ENCODE assay signal across 11 mouse cellular contexts in the genomic region with DNA sequence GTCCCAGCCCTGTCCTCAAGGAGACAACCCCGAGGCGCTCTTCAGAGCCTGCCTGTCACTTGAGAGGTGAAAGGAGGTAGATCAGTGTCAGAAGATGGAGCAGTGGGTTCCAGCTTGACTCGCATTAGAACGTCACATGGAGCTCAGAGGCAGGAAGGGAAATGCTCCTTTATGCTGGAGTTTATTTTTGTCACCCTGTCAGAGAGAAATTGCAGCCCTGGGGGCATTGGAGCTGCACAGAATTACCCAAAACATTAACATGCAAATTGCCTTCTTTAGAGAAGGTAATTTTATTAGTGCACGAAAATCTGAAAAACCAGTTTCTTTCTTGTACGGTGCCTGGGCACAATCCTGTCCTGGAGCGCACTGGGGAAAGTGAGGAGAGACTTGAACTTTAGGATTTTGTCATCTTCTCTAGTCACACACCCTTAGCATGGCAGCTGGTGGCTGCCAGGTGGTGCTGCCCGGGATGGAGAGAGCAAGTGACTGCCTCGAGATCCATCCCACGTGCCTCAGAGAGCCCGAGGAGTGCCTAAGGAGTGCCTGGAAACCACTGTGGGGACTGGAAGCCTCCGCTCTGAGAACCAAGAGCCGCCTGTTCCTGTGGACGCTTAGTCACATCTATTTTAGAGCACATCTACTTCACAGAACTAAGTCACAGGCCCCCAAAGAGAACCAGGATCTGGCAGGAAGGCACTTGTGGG.
A peak's percentile ranks its signal among the peaks of the same experiment; 100 is the strongest.
DNase-seq lines count a peak whose midpoint lies in the region; ATAC-seq and TF ChIP-seq lines count a peak whose summit lies in the region.
"Had no signal": no experiment of that assay in that cellular context is flagged by ENCODE, and none has a peak within 500 bp of the region (broad histone marks: within the 10 kb centered on the region; RNA-seq: fewer than 3 reads in every experiment).

No protein-coding gene starts in this region.

- H3K9me3 ChIP-seq in heart, embryonic 12.5 days (replicated peaks), result no peaks in the 10 kb centered on the region
- H3K9me3 ChIP-seq in E14TG2a.4 (ENCODE audit: low read length), result no peaks in the 10 kb centered on the region
- H3K9me3 ChIP-seq in hindbrain, embryonic 12.5 days (replicated peaks), result no peaks in the 10 kb centered on the region
- no peaks in the 10 kb centered on the region for H3K9me3 ChIP-seq in midbrain, embryonic 13.5 days

- no peak for DNase-seq in heart, adult 2 months
- DNase-seq in ovary, postnatal 14 days (ENCODE audit: low spot score), result no peak
- no peak for DNase-seq in cerebellum, adult 11-12 months
- DNase-seq in ovary, postnatal 36 days (ENCODE audit: low spot score), result no peak
- DNase-seq: adrenal gland, adult 2 months; thymus, postnatal 4 days had no signal

- H3K4me1 ChIP-seq in heart, embryonic 12.5 days (replicated peaks), result peaks cover 48% of the 10 kb centered on the region
- peaks cover 2% of the 10 kb centered on the region; the same call in 1 of the 2 replicates for H3K4me1 ChIP-seq in heart, adult 2 months (ENCODE audit: control insufficient read depth, insufficient read depth, low read length)
- H3K4me1 ChIP-seq in E14TG2a.4 (replicated peaks; ENCODE audit: low read depth, low read length), result peaks cover 41% of the 10 kb centered on the region
- H3K4me1 ChIP-seq in hindbrain, embryonic 12.5 days, result peaks cover 19% of the 10 kb centered on the region
- peaks cover 18% of the 10 kb centered on the region for H3K4me1 ChIP-seq in midbrain, embryonic 13.5 days (replicated peaks)

- no peaks in the 10 kb centered on the region for H3K36me3 ChIP-seq in heart, embryonic 12.5 days
- H3K36me3 ChIP-seq in heart, adult 2 months (ENCODE audit: control insufficient read depth, insufficient read depth, low read length), result no peaks in the 10 kb centered on the region
- no peaks in the 10 kb centered on the region for H3K36me3 ChIP-seq in E14TG2a.4 (ENCODE audit: insufficient read depth, low read length)
- no peaks in the 10 kb centered on the region for H3K36me3 ChIP-seq in hindbrain, embryonic 12.5 days
- H3K36me3 ChIP-seq in midbrain, embryonic 13.5 days, result no peaks in the 10 kb centered on the region

- TF ChIP-seq POLR2A in heart, adult 2 months (IDR thresholded peaks at IDR 0.05; ENCODE audit: insufficient read depth, low read depth, low read length), result no peak

- WGBS in heart, embryonic 12.5 days, result 26% methylated on average over 14 of the region's 14 CpGs
- WGBS in heart, adult 2 months, result 52% methylated on average over 14 of the region's 14 CpGs
- 36% methylated on average over 14 of the region's 14 CpGs for WGBS in hindbrain, embryonic 12.5 days
- 45% methylated on average over 14 of the region's 14 CpGs for WGBS in midbrain, embryonic 13.5 days

- peak overlapping the region; percentile 63 for H3K27ac ChIP-seq in heart, embryonic 12.5 days (ENCODE audit: poor library complexity, severe bottlenecking)
- H3K27ac ChIP-seq in heart, adult 2 months, result no peak overlapping the region
- H3K27ac ChIP-seq in hindbrain, embryonic 12.5 days, result 0 out of 2 replicates have a peak overlapping the region, but pooled peaks have one; percentile 9
- no peak overlapping the region for H3K27ac ChIP-seq in midbrain, embryonic 13.5 days

- no peaks in the 10 kb centered on the region for H3K79me2 ChIP-seq in heart, adult 2 months (replicated peaks; ENCODE audit: control insufficient read depth, insufficient read depth, low read length)

- H3K4me3 ChIP-seq in heart, embryonic 12.5 days, result no peak overlapping the region
- H3K4me3 ChIP-seq in heart, adult 2 months, result no peak overlapping the region
- 0 out of 2 replicates have a peak overlapping the region, but pooled peaks have one; percentile 17 for H3K4me3 ChIP-seq in E14TG2a.4 (replicated peaks; ENCODE audit: low read length)
- H3K4me3 ChIP-seq in hindbrain, embryonic 12.5 days, result no peak overlapping the region
- H3K4me3 ChIP-seq in midbrain, embryonic 13.5 days (replicated peaks), result no peak overlapping the region

- no peak overlapping the region for H3K9ac ChIP-seq in heart, embryonic 12.5 days
- H3K9ac ChIP-seq in heart, adult 2 months (ENCODE audit: low read depth, low read length), result no peak overlapping the region
- H3K9ac ChIP-seq in hindbrain, embryonic 12.5 days, result no peak overlapping the region
- no peak overlapping the region for H3K9ac ChIP-seq in midbrain, embryonic 13.5 days (replicated peaks)

- intact Hi-C loops in heart, adult 2 months (cut with DNase I), result loop anchor here (5.0 kb wide), 1 partner anchor 139 kb away; no protein-coding TSS in a partner anchor

- TF ChIP-seq CTCF in heart, adult 2 months (IDR thresholded peaks at IDR 0.05), result no peak
- TF ChIP-seq CTCF in E14TG2a.4 (conservative IDR thresholded peaks at IDR 0.05; ENCODE audit: low read length), result no peak

- no peak for TF ChIP-seq EP300 in heart, adult 2 months (IDR thresholded peaks at IDR 0.05; ENCODE audit: insufficient read depth, low read depth, low read length)

- H3K27me3 ChIP-seq in heart, embryonic 12.5 days (replicated peaks), result no peaks in the 10 kb centered on the region
- H3K27me3 ChIP-seq in heart, adult 2 months (ENCODE audit: control insufficient read depth, insufficient read depth, low read length), result no peaks in the 10 kb centered on the region
- H3K27me3 ChIP-seq in E14TG2a.4 (ENCODE audit: insufficient read depth, low read length), result peaks cover 29% of the 10 kb centered on the region
- no peaks in the 10 kb centered on the region; the same call in 1 of the 2 replicates for H3K27me3 ChIP-seq in hindbrain, embryonic 12.5 days
- H3K27me3 ChIP-seq in midbrain, embryonic 13.5 days, result 0 out of 2 replicates have a peak, but pooled peaks cover 4% of the 10 kb centered on the region

- H3K4me2 ChIP-seq in heart, embryonic 12.5 days, result 0 out of 2 replicates have a peak overlapping the region, but pooled peaks have one; percentile 6
- no peak overlapping the region for H3K4me2 ChIP-seq in hindbrain, embryonic 12.5 days (replicated peaks)
- H3K4me2 ChIP-seq in midbrain, embryonic 13.5 days (replicated peaks), result no peak overlapping the region
- H3K4me2 ChIP-seq: liver, embryonic 11.5 days had no signal

- no peak for ATAC-seq in heart, embryonic 12.5 days (ENCODE audit: insufficient number of reproducible peaks, low FRiP score)
- no peak for ATAC-seq in hindbrain, embryonic 12.5 days (ENCODE audit: low FRiP score)
- ATAC-seq in midbrain, embryonic 13.5 days, result 0 out of 2 replicates have a peak, but pooled peaks have one; percentile 44

Comparison
In these comparisons a context has a peak if more than half of its experiments do, and no peak if none do; other contexts are left out.
1. H3K27ac ChIP-seq: peak in heart, embryonic 12.5 days (single experiment) and hindbrain, embryonic 12.5 days (single experiment); none in heart, adult 2 months (single experiment) and midbrain, embryonic 13.5 days (single experiment).